Mouse (Mus musculus) embryo, embryonic 11.5 days (tissue): Measurements from ENCODE around the gene Pdcd10.

ENCODE experiments used
- DNase-seq: peaks from one replicate; pipeline ENCODE4 v3.0.0-alpha.2; 2012; ENCODE audit warnings: low read depth, low spot score

The Pdcd10 gene

DNA sequence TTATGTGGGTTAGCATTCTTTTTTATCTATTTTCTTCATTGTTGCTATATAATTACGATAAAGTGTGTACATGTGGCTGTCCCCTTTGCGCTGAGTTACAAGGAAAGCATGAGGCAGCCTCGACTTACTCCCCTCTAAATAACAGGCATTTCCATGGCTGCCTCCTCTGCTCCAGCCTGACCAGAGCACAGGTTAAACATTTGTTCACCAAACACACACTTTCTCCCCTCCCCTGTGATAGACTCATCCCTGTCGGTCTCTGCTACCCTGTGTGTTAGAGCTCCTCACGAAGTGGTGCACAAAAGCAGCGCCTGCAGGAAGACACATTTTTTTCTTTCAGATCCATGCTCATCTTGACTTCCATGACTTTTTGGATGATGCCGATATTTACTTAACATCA is 82.0 kb downstream of the Pdcd10 start:
- no peak for DNase-seq

- DNase-seq = no peak
These were observed 88.5 kb downstream of the Pdcd10 start for GRCm38 (mm10) chr3:75468154-75468553.
